Mouse (Mus musculus) 3T3-L1 (cell line): ENCODE measurements at regions not wholly inside any gene's neighbourhood (a gene's known extent, or its start where the extent isn't known, plus 50 kb on each side); places are given as distances from the start of the nearest gene placed in this dataset.
A peak's percentile ranks its signal among the peaks of the same experiment; 100 is the strongest.

Experiments
- DNase-seq: peaks from one replicate; pipeline ENCODE4 v3.0.0-alpha.2; 2015; ENCODE audit warnings: low read depth, low spot score

- peak; percentile 79 for DNase-seq
Measured at GRCm38 (mm10) chr2:45514290-45515180, 397.3 kb upstream of the Zeb2 start.

- DNase-seq = peak; percentile 66
Measured at GRCm38 (mm10) chr2:45512852-45513251, 395.7 kb upstream of the Zeb2 start.

DNA sequence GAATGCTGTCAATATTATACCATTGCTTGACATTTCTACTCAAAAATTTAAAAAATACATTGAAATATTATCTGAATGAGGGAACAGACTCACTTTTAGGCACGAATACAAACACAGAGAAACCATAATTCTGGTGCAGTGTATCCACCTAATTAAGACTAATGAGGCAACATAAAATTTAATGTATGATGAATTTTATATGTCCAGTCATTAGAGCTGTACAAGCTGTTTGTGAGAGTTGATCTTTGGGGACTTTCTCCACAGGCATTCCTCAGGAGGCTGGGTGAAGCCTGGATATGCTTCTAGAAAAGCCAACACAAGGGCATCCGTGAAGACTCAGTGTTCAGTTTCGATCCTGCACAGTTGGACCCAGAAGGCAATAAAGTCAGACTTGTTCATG lies 394.6 kb upstream of the Zeb2 start:
- DNase-seq = no peak

DNA sequence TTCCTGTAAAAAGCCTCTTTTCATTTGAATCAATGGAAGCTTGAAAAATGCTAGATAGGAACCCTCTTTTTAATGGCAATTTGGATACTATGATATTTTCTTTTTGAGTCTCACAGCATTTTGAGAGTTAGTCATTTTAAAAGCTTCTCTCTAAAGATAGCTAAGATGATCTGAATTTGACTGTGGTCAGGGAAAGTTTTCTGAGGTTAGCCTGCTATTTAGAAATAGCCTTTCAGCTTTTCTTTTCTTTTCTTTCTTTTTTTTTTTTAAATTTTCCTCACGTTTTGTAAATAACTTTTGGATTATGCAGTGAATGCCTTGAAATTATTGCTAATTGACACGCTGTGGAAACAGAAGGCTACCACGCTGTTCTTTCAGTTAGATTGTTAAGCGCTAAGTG lies 387.3 kb upstream of the Zeb2 start:
- DNase-seq = no peak

GRCm38 (mm10) chr2:45493656-45494055 lies 376.5 kb upstream of the Zeb2 start:
- DNase-seq = no peak

DNA sequence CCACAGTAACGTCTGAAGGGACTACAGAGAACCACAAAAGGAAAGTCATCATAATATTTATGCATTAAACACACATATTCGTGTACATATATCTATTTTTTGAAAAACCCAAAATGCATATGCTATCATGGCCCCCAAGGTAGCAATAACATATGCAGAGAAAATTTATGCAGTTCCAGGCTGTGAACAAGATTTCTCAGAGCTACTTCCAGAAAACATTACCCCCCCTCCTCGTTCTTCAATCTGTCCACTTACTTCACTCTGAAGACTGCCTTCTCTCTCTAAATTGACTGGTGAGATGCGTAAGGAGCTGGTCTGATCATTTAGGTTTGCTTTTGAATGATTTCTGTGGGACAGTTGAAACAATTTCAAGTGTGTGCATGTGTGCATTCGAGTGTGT lies 369.3 kb upstream of the Zeb2 start:
- DNase-seq = no peak

DNA sequence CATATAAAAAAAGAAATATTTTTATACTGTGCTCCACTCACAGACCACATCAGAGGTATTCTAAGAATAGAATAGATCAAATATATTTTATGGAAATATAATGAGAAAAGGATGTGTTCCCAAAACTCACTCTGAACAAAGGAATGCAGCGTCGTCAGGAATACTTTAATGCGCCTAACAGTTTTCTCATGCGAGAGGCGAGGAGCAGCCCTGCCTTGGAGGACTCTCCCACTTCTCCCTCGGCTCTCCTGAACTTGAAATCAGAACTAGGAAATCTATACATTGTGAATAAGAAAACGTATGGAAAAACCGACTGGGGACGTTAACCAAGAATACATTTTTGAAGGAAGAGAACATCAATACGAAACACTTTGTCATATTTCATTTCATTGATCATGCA lies 368.3 kb upstream of the Zeb2 start:
- DNase-seq = no peak

- DNase-seq = no peak
Measured at GRCm38 (mm10) chr2:45480671-45481070, 363.5 kb upstream of the Zeb2 start.

DNA sequence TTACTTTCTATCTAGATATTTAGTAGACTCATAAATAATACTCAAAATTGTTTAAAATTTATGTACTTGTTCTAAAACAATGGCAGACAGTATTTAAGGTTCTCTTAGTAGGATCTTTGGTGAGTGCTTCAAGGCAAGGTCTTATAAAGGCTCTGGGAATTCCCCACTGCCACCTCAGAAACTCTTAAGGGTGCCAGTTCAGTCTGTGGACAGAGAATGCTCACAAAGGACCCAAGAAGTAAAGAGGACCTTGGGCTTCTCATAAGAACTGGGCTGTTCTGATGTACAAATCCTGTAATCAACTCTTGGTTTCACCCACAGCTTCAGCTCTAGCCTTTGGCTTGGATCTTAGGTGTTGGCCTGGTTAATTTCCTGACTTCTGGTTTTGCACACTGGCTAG lies 358.8 kb upstream of the Zeb2 start:
- no peak for DNase-seq

DNA sequence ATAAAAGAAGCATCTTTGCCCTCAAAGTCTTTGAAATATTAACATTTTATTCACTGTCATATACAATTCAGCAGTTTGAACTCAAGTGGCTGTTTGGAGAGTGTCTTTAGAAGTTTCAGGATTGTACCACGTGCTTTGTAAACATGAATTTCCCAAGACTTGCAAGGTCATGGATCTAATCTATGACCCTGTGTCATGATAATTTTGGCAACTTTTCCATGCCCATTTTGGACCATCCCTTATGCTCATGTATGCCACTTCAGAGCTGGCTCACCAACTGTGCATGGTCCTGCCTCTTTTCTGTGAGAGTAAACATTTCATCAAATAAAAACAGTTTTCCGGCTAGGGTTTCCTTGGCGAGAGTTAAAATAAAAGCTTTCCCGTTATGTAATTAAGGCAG lies 347.1 kb upstream of the Zeb2 start:
- no peak for DNase-seq

- DNase-seq = peak; percentile 71
Measured at GRCm38 (mm10) chr2:45459410-45459809, 342.2 kb upstream of the Zeb2 start.

- peak; percentile 72 for DNase-seq
Measured at GRCm38 (mm10) chr2:45454811-45455210, 337.6 kb upstream of the Zeb2 start.

DNA sequence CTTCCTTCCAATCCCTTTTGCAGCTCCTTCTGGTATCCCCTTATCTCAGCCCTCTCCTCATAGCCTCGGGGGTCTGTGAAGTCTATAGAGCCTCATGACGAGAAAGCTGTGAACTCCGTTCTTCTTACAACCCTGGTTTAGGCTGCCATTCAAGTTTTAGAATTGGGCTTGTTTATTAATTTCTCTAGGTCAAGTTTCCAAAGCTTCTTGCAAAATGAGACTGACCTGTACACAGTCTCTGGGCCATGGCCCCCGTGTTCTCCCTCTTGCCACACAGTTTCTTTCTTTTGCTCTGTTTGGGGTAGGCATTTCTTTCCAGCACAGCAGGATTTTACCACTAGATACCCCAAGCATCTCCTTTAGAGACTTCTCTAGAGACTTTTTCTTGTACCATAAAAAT lies 322.0 kb upstream of the Zeb2 start:
- DNase-seq = no peak

GRCm38 (mm10) chr2:45438739-45439138 lies 321.5 kb upstream of the Zeb2 start:
- no peak for DNase-seq

GRCm38 (mm10) chr2:45435261-45435980 lies 318.2 kb upstream of the Zeb2 start:
- peak; percentile 55 for DNase-seq

DNA sequence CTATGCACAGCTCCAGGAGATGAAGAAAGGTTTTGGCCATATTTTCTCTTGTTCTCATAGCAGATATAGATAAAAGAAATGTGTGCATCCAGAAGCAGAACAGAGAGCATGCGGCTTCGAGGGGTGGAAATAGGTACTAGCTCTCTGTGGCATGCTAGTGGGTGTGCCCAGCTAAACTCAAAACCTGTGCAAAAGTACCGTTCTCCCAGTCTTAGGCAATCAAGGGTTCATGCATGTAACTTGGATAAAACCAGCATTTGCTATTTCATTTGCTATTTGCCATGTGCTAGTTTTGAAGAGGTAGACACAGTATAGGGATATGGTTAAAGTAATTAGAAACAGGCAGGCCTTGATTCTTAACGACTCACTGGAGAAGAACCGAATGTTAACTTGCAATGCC lies 317.6 kb upstream of the Zeb2 start:
- DNase-seq = no peak

GRCm38 (mm10) chr2:45434169-45434568 lies 317.0 kb upstream of the Zeb2 start:
- DNase-seq = no peak

GRCm38 (mm10) chr2:45431366-45431765 lies 314.2 kb upstream of the Zeb2 start:
- DNase-seq = no peak

GRCm38 (mm10) chr2:45421774-45422173 lies 304.6 kb upstream of the Zeb2 start:
- DNase-seq = no peak

DNA sequence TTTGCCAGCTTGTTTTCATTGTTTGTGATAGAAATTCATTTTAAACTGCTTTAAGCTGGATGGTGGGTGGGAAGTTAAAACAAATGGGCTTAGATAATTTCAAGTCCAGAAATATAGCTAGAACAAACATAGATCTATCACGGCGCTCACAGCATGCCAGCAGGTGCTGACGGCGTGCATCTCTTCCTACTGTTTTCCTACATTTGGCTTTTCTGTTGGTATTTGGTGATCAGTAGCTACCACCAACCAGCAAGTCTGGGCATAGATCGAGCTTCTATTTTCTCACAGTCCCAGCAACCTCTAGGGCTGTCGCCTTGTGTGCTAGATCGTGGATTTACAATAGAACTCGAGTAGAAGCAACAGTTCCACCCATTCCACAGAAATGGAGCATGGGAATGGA lies 290.9 kb upstream of the Zeb2 start:
- no peak for DNase-seq

GRCm38 (mm10) chr2:45389902-45390492 lies 272.8 kb upstream of the Zeb2 start:
- DNase-seq = no peak

- no peak for DNase-seq
Measured at GRCm38 (mm10) chr2:45371268-45371667, 254.1 kb upstream of the Zeb2 start.

DNA sequence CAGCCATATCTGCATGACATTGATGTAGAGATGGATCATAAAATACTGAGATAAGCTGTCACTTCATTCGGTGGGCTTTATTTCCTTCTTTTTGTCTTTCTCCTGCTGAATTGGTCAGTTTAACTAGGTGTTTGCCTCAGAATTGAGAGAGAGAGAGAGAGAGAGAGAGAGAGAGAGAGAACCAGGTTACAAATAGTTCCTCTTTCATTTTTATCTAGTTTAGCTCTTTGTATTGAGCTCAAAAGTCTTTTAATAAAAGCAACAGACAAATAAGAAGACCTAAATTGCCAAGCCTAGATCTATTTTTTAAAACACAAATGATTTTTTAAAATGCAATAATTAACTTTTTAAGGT lies 253.4 kb upstream of the Zeb2 start:
- no peak for DNase-seq
